Mouse (Mus musculus) left cerebral cortex, adult 8-10 months (tissue): Measurements from ENCODE around the gene Chrnd. TPM values are rescaled to one million over a fixed set of nuclear protein-coding genes. Genes with fewer than 3 reads are reported as not detected.

Experiments used
- DNase-seq, 2 experiments: peaks; one replicate each; pipeline ENCODE4 v3.0.0; 2022; ENCODE audit warnings: low spot score in 2 of 2
- total RNA-seq, 4 experiments: library from RNA; stranded (reverse); gene quantifications; 2 replicates each; pipeline ENCODE4 v1.2.4; 2022

Gene Chrnd
- not detected for total RNA-seq

- no peak for DNase-seq
These were observed at the start of gene Chrnd for GRCm38 (mm10) chr1:87190429-87190828. Gene Chrnd, plus strand, starts transcription at chr1:87190607.

- DNase-seq = no peak
These were observed 48.9 kb upstream of the Chrnd start for GRCm38 (mm10) chr1:87141550-87141949.

GRCm38 (mm10) chr1:87142456-87142855 is 48.0 kb upstream of the Chrnd start:
- no peak for DNase-seq

- no peak for DNase-seq
These were observed 47.3 kb upstream of the Chrnd start for GRCm38 (mm10) chr1:87143141-87143540.

- no peak for DNase-seq
These were observed 41.0 kb upstream of the Chrnd start for GRCm38 (mm10) chr1:87149422-87149821.

- DNase-seq = no peak
These were observed 39.1 kb upstream of the Chrnd start for GRCm38 (mm10) chr1:87151286-87151685.

- DNase-seq = no peak
These were observed 36.5 kb upstream of the Chrnd start for GRCm38 (mm10) chr1:87153776-87154500.

- DNase-seq = no peak
These were observed 35.8 kb upstream of the Chrnd start for GRCm38 (mm10) chr1:87154501-87155120.

- DNase-seq = peak in 1 of 2 experiments; percentile 6
These were observed 34.7 kb upstream of the Chrnd start for GRCm38 (mm10) chr1:87155531-87156198.

- DNase-seq = no peak
These were observed 34.2 kb upstream of the Chrnd start, which contains the start of gene Ecel1 for GRCm38 (mm10) chr1:87156199-87156587. Gene Ecel1, minus strand, starts transcription at chr1:87156521.

GRCm38 (mm10) chr1:87159396-87159795 is 31.0 kb upstream of the Chrnd start:
- no peak for DNase-seq

GRCm38 (mm10) chr1:87164164-87164795 is 26.1 kb upstream of the Chrnd start:
- no peak for DNase-seq

GRCm38 (mm10) chr1:87164796-87165184 is 25.6 kb upstream of the Chrnd start:
- no peak for DNase-seq

- no peak for DNase-seq
These were observed 19.9 kb upstream of the Chrnd start for GRCm38 (mm10) chr1:87170458-87170857.

- DNase-seq = no peak
These were observed 19.1 kb upstream of the Chrnd start for GRCm38 (mm10) chr1:87171312-87171711.

GRCm38 (mm10) chr1:87172316-87172715 is 18.1 kb upstream of the Chrnd start:
- DNase-seq = no peak

- peak in 1 of 2 experiments; percentile 42 for DNase-seq
These were observed 16.1 kb upstream of the Chrnd start for GRCm38 (mm10) chr1:87174006-87174955.

- DNase-seq = peak; percentile 23 to 62
These were observed 14.5 kb upstream of the Chrnd start for GRCm38 (mm10) chr1:87175852-87176292.

GRCm38 (mm10) chr1:87180896-87181295 is 9.5 kb upstream of the Chrnd start:
- DNase-seq = no peak

GRCm38 (mm10) chr1:87183013-87183412 is 7.4 kb upstream of the Chrnd start, which contains the start of gene Prss56:
Gene Prss56, plus strand, starts transcription at chr1:87183313.
- DNase-seq = no peak
